Mouse (Mus musculus) neutrophil, adult 59 days (primary cell): ENCODE results near the gene Vmn2r113. TPM values are rescaled to one million over a fixed set of nuclear protein-coding genes. Genes with fewer than 3 reads are reported as not detected.

Experiments used
- total RNA-seq, 2 experiments: library from RNA; stranded (reverse); gene quantifications; 1 replicate in 1 of 2; 2 replicates in 1 of 2; pipeline ENCODE4 v1.2.4; 2023

Vmn2r113 gene
- not detected for total RNA-seq

GRCm38 (mm10) chr17:22942684-22943083 lies at the start of gene Vmn2r113:
Gene Vmn2r113, plus strand, starts transcription at chr17:22942984.

Other genes starting within 250 kb of the Vmn2r113 start
- gene Zfp945, start 75.8 kb upstream of the Vmn2r113 start, total RNA-seq = 1 to 10 TPM; 1.9 to 2.3 TPM
- not detected for gene Vmn2r-ps130, start 118.2 kb downstream of the Vmn2r113 start, total RNA-seq